Mouse (Mus musculus) ES-E14 (cell line): ENCODE data around the gene Il6ra.

ENCODE experiments used
- CHD2 ChIP-seq: IDR thresholded peaks from 2 replicates; pipeline ENCODE4 v1.6.1; 2014; ENCODE audit warnings: mild to moderate bottlenecking, low read depth, low read length, inconsistent platforms
- MAFK ChIP-seq: IDR thresholded peaks from 2 replicates; pipeline ENCODE4 v1.6.1; 2014; ENCODE audit warnings: mild to moderate bottlenecking, low read depth, low read length, inconsistent platforms; ENCODE audit not compliant: insufficient read depth
- ZC3H11A ChIP-seq: IDR thresholded peaks from 2 replicates; pipeline ENCODE4 v1.6.1; 2012; ENCODE audit warnings: low read depth, mild to moderate bottlenecking, inconsistent platforms, low read length, borderline replicate concordance
- ZNF384 ChIP-seq: IDR thresholded peaks from 2 replicates; pipeline ENCODE4 v1.6.1; 2012; ENCODE audit warnings: low read depth, low read length, inconsistent platforms

GRCm38 (mm10) chr3:89845814-89846213, 67.2 kb downstream of the Il6ra start:
- no peak for TF ChIP-seq CHD2
- no peak for TF ChIP-seq ZC3H11A
- no peak for TF ChIP-seq MAFK
- TF ChIP-seq ZNF384, result no peak
